Mouse (Mus musculus) forebrain, postnatal 0 days (tissue): ENCODE data around the gene Cpa2. TPM values are rescaled to one million over a fixed set of nuclear protein-coding genes. Genes with fewer than 3 reads are reported as not detected.

Experiments used
- ATAC-seq: fragments of 200-750 bp; cut with Nextera tagmentation; 2 replicates; pipeline ENCODE4 v1.8.0; 2017; ENCODE audit warnings: mild to moderate bottlenecking, moderate library complexity
- DNase-seq: peaks from one replicate; pipeline ENCODE4 v3.0.0-alpha.2; 2015
- H3K27ac ChIP-seq: fragments of 300-500 bp; sonication (generic); 2 replicates; pipeline ENCODE4 v1.5.1; 2014; ENCODE audit warnings: low read depth, mild to moderate bottlenecking, antibody characterized with exemption, low read length, moderate library complexity, mixed read lengths
- H3K27me3 ChIP-seq: fragments of 300-500 bp; sonication (generic); 2 replicates; pipeline ENCODE4 v1.6.1; 2014; ENCODE audit warnings: mild to moderate bottlenecking, low read length, mixed read lengths; ENCODE audit not compliant: insufficient read depth
- H3K36me3 ChIP-seq: fragments of 300-500 bp; sonication (generic); 2 replicates; pipeline ENCODE4 v1.6.1; 2014; ENCODE audit warnings: mild to moderate bottlenecking, moderate library complexity; ENCODE audit not compliant: insufficient read depth
- H3K4me1 ChIP-seq: fragments of 300-500 bp; sonication (generic); 2 replicates; pipeline ENCODE4 v1.6.1; 2014; ENCODE audit warnings: antibody characterized with exemption; ENCODE audit not compliant: insufficient read depth
- H3K4me2 ChIP-seq: fragments of 300-500 bp; sonication (generic); 2 replicates; pipeline ENCODE4 v1.6.1; 2014; ENCODE audit warnings: low read depth, mild to moderate bottlenecking, moderate library complexity
- H3K4me3 ChIP-seq: fragments of 300-500 bp; sonication (generic); 2 replicates; pipeline ENCODE4 v1.5.1; 2014; ENCODE audit warnings: low read depth, low read length, mixed read lengths
- H3K9ac ChIP-seq: fragments of 300-500 bp; sonication (generic); 2 replicates; pipeline ENCODE4 v1.6.1; 2014; ENCODE audit warnings: mild to moderate bottlenecking
- H3K9me3 ChIP-seq: fragments of 300-500 bp; sonication (generic); 2 replicates; pipeline ENCODE4 v1.6.1; 2016; ENCODE audit warnings: low read length
- CTCF ChIP-seq: sonication (generic); IDR thresholded peaks from 2 replicates; pipeline ENCODE4 v1.5.1; 2016; ENCODE audit warnings: antibody characterized with exemption, control low read depth, low read depth
- WGBS: fragments of 180-500 bp; shearing (Covaris S2); extraction: QIAGEN DNeasy Blood & Tissue Kit; methylation state at CpG from one replicate; pipeline ENCODE4 v1.1.7; 2014; 5-methylcytosine and 5-hydroxymethylcytosine counted together
- polyA plus RNA-seq: library from polyadenylated mRNA; unstranded; fragments of >200 nt; fragmentation: Nextera tagmentation; extraction: Ambion mirVana; gene quantifications from 2 replicates; pipeline ENCODE4 v1.2.1, GENCODE M21; 2015
- total RNA-seq: library from RNA; depleted of rRNA; stranded (reverse); fragments of >200 nt; gene quantifications from 2 replicates; pipeline ENCODE4 v1.2.3, GENCODE M21; 2014

Cpa2 gene
- total and polyA plus RNA-seq, 2 experiments from 2014 or later = 10.0 to 16.6 TPM

GRCm38 (mm10) chr6:30594364-30594763, 53.0 kb downstream of the Cpa2 start:
- TF ChIP-seq CTCF = no peak
- Histone ChIP-seq H3K4me3 (no peak overlapping the region), H3K9me3 (no peaks in the 10 kb centered on the region), H3K9ac (no peak overlapping the region), H3K27me3 (no peaks in the 10 kb centered on the region), H3K36me3 (no peaks in the 10 kb centered on the region), H3K27ac (no peak overlapping the region), H3K4me1 (no peaks in the 10 kb centered on the region), H3K4me2 (no peak overlapping the region)
- WGBS = 87% methylated on average over 7 of the region's 7 CpGs
- DNase-seq (no peak), ATAC-seq (no peak)

- Histone ChIP-seq H3K36me3 (no peaks in the 10 kb centered on the region), H3K4me3 (no peak overlapping the region), H3K9me3 (no peaks in the 10 kb centered on the region), H3K9ac (no peak overlapping the region), H3K27ac (no peak overlapping the region), H3K4me2 (no peak overlapping the region), H3K27me3 (no peaks in the 10 kb centered on the region), H3K4me1 (no peaks in the 10 kb centered on the region)
- 78% methylated on average over 8 of the region's 8 CpGs for WGBS
- peak; percentile 45 for DNase-seq
- ATAC-seq = no peak
- TF ChIP-seq CTCF = no peak
Measured at GRCm38 (mm10) chr6:30596230-30596898, 55.0 kb downstream of the Cpa2 start.

GRCm38 (mm10) chr6:30600033-30600432, 58.7 kb downstream of the Cpa2 start:
- Histone ChIP-seq H3K4me2 (no peak overlapping the region), H3K9ac (no peak overlapping the region), H3K4me3 (no peak overlapping the region), H3K27me3 (no peaks in the 10 kb centered on the region), H3K4me1 (no peaks in the 10 kb centered on the region), H3K36me3 (no peaks in the 10 kb centered on the region), H3K27ac (no peak overlapping the region), H3K9me3 (no peaks in the 10 kb centered on the region)
- WGBS = 86% methylated on average over 3 of the region's 3 CpGs
- TF ChIP-seq CTCF = no peak
- ATAC-seq (no peak), DNase-seq (no peak)

GRCm38 (mm10) chr6:30600995-30601394, 59.6 kb downstream of the Cpa2 start:
- no peak overlapping the region for H3K27ac ChIP-seq
- H3K4me1 ChIP-seq = no peaks in the 10 kb centered on the region
- no peaks in the 10 kb centered on the region for H3K36me3 ChIP-seq
- no peak for TF ChIP-seq CTCF
- no peak overlapping the region for H3K9ac ChIP-seq
- H3K27me3 ChIP-seq = no peaks in the 10 kb centered on the region
- DNase-seq (no peak), ATAC-seq (no peak)
- no peak overlapping the region for H3K4me3 ChIP-seq
- 67% methylated on average over 1 of the region's 1 CpGs for WGBS
- no peak overlapping the region for H3K4me2 ChIP-seq
- no peaks in the 10 kb centered on the region for H3K9me3 ChIP-seq

- no peak overlapping the region for H3K27ac ChIP-seq
- H3K4me2 ChIP-seq = no peak overlapping the region
- no peak for ATAC-seq
- DNase-seq = no peak
- TF ChIP-seq CTCF = no peak
- no peaks in the 10 kb centered on the region for H3K9me3 ChIP-seq
- WGBS = 76% methylated on average over 7 of the region's 7 CpGs
- no peaks in the 10 kb centered on the region for H3K27me3 ChIP-seq
- H3K9ac ChIP-seq = no peak overlapping the region
- H3K36me3 ChIP-seq = no peaks in the 10 kb centered on the region
- no peaks in the 10 kb centered on the region for H3K4me1 ChIP-seq
- no peak overlapping the region for H3K4me3 ChIP-seq
Measured at GRCm38 (mm10) chr6:30604342-30604867, 63.0 kb downstream of the Cpa2 start.

GRCm38 (mm10) chr6:30605111-30605510, 63.7 kb downstream of the Cpa2 start:
- no peaks in the 10 kb centered on the region for H3K9me3 ChIP-seq
- H3K36me3 ChIP-seq = no peaks in the 10 kb centered on the region
- no peaks in the 10 kb centered on the region for H3K4me1 ChIP-seq
- no peak for TF ChIP-seq CTCF
- no peak overlapping the region for H3K9ac ChIP-seq
- WGBS = 94% methylated on average over 4 of the region's 4 CpGs
- H3K4me3 ChIP-seq = no peak overlapping the region
- H3K4me2 ChIP-seq = no peak overlapping the region
- no peak for ATAC-seq
- H3K27me3 ChIP-seq = no peaks in the 10 kb centered on the region
- H3K27ac ChIP-seq = no peak overlapping the region
- no peak for DNase-seq

- Histone ChIP-seq H3K36me3 (no peaks in the 10 kb centered on the region), H3K4me2 (no peak overlapping the region), H3K9ac (no peak overlapping the region), H3K9me3 (no peaks in the 10 kb centered on the region), H3K4me1 (no peaks in the 10 kb centered on the region), H3K27me3 (no peaks in the 10 kb centered on the region), H3K27ac (no peak overlapping the region), H3K4me3 (no peak overlapping the region)
- TF ChIP-seq CTCF = no peak
- ATAC-seq = no peak
- 87% methylated on average over 5 of the region's 5 CpGs for WGBS
- no peak for DNase-seq
Measured at GRCm38 (mm10) chr6:30605672-30606071, 64.3 kb downstream of the Cpa2 start.
